Mouse (Mus musculus): ENCODE measurements around the gene Optn.

The Optn gene

DNA sequence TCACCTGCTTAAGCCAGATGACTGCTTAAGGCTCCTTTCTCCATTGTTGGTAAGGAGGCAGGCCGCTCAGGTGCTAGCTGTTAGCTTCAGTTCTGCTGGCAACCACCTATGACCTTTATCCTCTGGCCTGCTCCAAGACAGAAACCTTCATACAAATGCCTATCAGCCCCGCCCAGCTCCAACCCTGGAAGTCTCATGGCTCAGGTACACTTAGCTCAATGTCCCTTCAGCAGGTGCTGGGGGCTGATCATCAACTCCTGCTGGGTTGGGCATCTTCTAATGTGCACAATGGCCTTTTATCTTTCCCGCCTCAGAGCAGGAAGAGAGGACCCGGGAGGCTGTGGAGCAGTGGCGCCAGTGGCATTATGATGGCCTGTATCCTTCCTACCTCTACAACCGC is 78.9 kb downstream of the Optn start:
- no peak for DNase-seq (ENCODE audit: low spot score)

DNA sequence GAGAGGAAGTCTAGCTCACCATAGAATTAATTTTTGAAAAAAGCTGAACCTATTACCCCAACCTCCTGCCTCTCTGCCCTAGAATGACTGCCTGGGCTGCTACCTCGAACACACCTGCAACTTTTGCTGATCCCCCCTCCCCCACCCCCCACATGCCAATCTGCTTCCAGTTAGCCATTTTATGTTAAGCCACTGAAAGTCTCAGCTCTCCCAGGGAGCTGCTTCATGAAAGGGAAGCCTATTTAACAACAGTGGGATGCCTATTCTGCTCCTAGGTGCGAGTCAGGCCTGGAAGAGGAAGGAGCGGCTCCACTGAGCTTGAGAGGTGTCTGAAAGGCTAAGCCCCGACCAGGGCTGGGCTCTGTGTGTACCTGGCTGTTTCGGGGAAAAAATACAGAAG is 79.9 kb downstream of the Optn start:
- no peak for DNase-seq (ENCODE audit: low spot score)

DNA sequence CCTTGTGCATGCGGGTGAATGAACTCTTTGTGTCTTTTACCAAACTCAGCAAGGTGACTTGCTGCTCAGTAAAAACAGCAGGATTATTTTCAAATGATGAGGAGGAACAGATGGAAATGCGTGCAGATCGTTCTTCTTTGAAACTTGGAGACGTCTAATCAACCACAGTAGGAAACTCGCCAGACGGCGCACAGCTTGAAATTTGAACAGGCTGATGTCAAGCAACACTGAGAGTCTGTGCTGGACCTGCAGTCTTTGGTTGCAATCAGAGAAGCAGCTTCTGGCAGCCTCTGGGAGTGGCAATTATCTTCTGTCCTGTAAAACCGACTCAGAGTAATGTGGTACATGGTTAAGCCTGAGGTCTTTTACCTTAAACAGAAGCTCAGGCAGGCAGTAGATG is 85.8 kb downstream of the Optn start:
- DNase-seq (ENCODE audit: low spot score): no peak

- no peak for DNase-seq (ENCODE audit: low spot score)
Measured at GRCm38 (mm10) chr2:4975807-4976206, 88.0 kb downstream of the Optn start, which contains the start of gene Ucma. Ucma (plus strand) TSS chr2:4976122.
